Mouse (Mus musculus) limb, embryonic 11.5 days (tissue): ENCODE measurements around the gene Rasgef1b. TPM values are rescaled to one million over a fixed set of nuclear protein-coding genes. Genes with fewer than 3 reads are reported as not detected.

ENCODE experiments used
- ATAC-seq: fragments of 200-750 bp; cut with Nextera tagmentation; 2 replicates; pipeline ENCODE4 v1.8.0; 2017; ENCODE audit warnings: low read depth; ENCODE audit not compliant: insufficient number of reproducible peaks, low FRiP score, low TSS enrichment
- DNase-seq: peaks from one replicate; pipeline ENCODE4 v3.0.0-alpha.2; 2015; ENCODE audit warnings: low spot score
- H3K27ac ChIP-seq: fragments of 300-500 bp; sonication (generic); replicated peaks from 2 replicates; pipeline ENCODE4 v1.5.1; 2014; ENCODE audit warnings: low read depth, mild to moderate bottlenecking, low read length
- H3K27me3 ChIP-seq: fragments of 300-500 bp; sonication (generic); 2 replicates; pipeline ENCODE4 v1.6.1; 2014; ENCODE audit warnings: mild to moderate bottlenecking, low read length, mixed read lengths; ENCODE audit not compliant: control insufficient read depth, insufficient read depth
- H3K36me3 ChIP-seq: fragments of 300-500 bp; sonication (generic); 2 replicates; pipeline ENCODE4 v1.6.1; 2014; ENCODE audit warnings: mild to moderate bottlenecking, low read length, moderate library complexity, mixed read lengths; ENCODE audit not compliant: control insufficient read depth, insufficient read depth
- H3K4me1 ChIP-seq: fragments of 300-500 bp; sonication (generic); 2 replicates; pipeline ENCODE4 v1.6.1; 2014; ENCODE audit warnings: low read length, mixed read lengths; ENCODE audit not compliant: control insufficient read depth, insufficient read depth
- H3K4me2 ChIP-seq: fragments of 300-500 bp; sonication (generic); 2 replicates; pipeline ENCODE4 v1.6.1; 2014; ENCODE audit warnings: low read depth, mild to moderate bottlenecking, moderate library complexity; ENCODE audit not compliant: severe bottlenecking
- H3K4me3 ChIP-seq: fragments of 300-500 bp; sonication (generic); 2 replicates; pipeline ENCODE4 v1.5.1; 2014; ENCODE audit warnings: low read depth, low read length
- H3K9ac ChIP-seq: fragments of 300-500 bp; sonication (generic); 2 replicates; pipeline ENCODE4 v1.6.1; 2014; ENCODE audit warnings: mild to moderate bottlenecking, low read length
- H3K9me3 ChIP-seq: fragments of 300-500 bp; sonication (generic); 2 replicates; pipeline ENCODE4 v1.6.1; 2016; ENCODE audit warnings: low read length; ENCODE audit not compliant: control insufficient read depth
- WGBS: fragments of 180-500 bp; shearing (Covaris S2); extraction: QIAGEN DNeasy Blood & Tissue Kit; methylation state at CpG from one replicate; pipeline ENCODE4 v1.1.7; 2014; 5-methylcytosine and 5-hydroxymethylcytosine counted together
- polyA plus RNA-seq: library from polyadenylated mRNA; unstranded; fragments of >200 nt; fragmentation: Nextera tagmentation; extraction: Ambion mirVana; gene quantifications from 2 replicates; pipeline ENCODE4 v1.2.1, GENCODE M21; 2014

Rasgef1b gene
- polyA plus RNA-seq, 1 experiment from 2014 or later: 59.9 TPM

DNA sequence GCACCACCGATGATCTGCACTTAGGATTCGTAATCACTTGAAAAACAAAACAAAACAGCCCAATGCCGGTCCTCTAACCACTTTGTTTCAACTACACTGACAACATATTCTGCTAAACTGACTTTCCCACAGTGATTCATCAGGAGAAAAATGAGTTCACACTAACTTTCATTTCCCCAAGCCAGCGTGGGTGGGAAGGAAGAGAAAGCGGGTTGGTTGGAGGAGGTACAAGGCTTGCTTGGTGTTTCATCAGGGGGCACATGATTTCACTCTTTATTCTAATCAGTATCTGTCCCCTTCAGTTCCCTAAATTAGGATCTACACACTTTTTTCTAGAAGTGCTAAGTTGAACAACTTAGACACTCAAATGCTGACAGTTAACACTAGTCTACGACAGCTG, 514.5 kb downstream of the Rasgef1b start:
- 92% methylated on average over 6 of the region's 6 CpGs for WGBS
- Histone ChIP-seq H3K4me2 (no peak overlapping the region), H3K27ac (no peak overlapping the region), H3K9me3 (no peaks in the 10 kb centered on the region), H3K4me1 (no peaks in the 10 kb centered on the region), H3K9ac (no peak overlapping the region), H3K36me3 (peaks cover 11% of the 10 kb centered on the region; the same call in 1 of the 2 replicates), H3K4me3 (no peak overlapping the region), H3K27me3 (no peaks in the 10 kb centered on the region)
- DNase-seq (no peak), ATAC-seq (no peak)

DNA sequence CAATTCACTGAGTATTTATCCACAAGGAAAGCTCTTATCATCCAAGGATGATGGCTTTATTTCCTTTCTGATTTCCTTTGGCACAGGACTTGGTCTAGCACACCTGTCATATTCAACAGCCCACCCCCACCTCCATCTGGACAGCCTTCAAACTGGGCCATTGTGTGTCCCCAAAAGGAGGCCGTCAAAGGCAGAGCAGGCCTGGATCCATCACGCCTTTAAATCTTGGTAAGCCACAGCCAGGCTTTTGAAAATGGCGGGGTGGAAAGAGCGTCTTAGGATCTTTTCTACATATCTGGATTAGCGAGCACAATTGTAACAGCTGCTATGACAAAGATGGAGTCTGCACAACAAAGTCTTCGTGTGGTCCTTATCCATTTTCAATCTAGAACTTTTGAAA, 515.7 kb downstream of the Rasgef1b start:
- no peaks in the 10 kb centered on the region for H3K9me3 ChIP-seq

DNA sequence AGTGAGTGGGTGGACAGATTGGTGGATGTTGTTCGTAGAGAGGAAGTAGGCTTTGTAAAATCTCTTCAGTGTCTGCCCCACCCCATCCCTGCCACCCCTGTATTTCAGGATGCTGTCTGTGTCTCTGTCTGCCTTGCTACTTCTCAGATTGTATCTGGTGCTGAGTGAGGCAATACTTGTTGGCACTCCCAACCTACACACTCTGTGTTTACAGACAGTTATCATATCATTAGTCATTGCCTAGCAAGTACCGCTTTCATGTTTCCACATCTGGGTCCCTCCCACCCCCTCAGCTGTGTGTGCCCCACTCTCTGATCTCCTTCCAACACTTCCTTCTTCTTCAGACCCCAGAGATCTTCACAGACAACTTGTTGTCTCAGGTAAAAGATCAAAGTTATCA, 525.4 kb downstream of the Rasgef1b start:
- Histone ChIP-seq H3K9ac (no peak overlapping the region), H3K4me3 (no peak overlapping the region), H3K36me3 (no peaks in the 10 kb centered on the region), H3K27ac (no peak overlapping the region), H3K27me3 (no peaks in the 10 kb centered on the region), H3K9me3 (no peaks in the 10 kb centered on the region), H3K4me1 (no peaks in the 10 kb centered on the region), H3K4me2 (no peak overlapping the region)
- WGBS: 89% methylated on average over 2 of the region's 2 CpGs
- ATAC-seq (no peak), DNase-seq (no peak)

More for the DNA sequence above, 515.7 kb downstream of the Rasgef1b start:
- Histone ChIP-seq H3K4me3 (no peak overlapping the region), H3K27ac (no peak overlapping the region), H3K36me3 (peaks cover 7% of the 10 kb centered on the region; the same call in 1 of the 2 replicates), H3K9ac (no peak overlapping the region), H3K4me2 (no peak overlapping the region), H3K4me1 (no peaks in the 10 kb centered on the region), H3K27me3 (no peaks in the 10 kb centered on the region)
- ATAC-seq (no peak), DNase-seq (no peak)
- WGBS: 88% methylated on average over 6 of the region's 6 CpGs

DNA sequence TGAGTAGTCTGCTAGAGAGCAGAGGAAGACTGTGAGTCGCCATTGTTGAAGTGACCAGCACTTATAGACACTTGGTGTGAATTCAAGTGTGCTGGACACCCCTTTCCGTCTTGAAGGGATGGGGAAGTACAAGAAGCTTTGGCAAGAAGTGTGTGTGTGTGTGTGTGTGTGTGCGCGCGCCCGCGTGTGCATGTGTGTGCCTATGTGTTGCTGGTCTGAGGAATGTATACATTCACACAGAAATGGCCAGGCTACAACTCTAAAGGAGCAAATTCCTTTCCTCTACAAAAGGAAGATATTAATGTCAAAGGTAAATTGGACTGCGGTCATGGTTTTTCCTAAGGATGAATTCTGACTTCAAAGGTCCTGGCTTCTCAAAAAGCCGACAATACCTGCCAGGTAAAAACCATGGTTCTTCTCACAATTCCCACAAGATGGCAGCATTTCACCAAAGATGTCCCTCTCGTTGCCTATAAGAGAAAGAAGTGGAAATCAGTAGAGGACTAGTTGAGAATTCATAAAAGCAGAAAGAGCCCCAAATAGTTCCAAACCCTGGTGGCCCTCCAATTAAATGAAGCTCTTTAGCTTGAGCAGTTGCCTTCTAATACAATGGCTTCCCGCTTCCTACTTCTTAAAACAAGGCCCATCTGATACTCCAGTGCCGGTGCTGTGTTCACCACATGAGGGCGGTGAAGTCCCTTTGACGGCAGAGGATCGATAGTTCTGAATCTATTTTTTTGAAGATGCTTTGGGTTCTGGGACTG, 526.6 kb downstream of the Rasgef1b start:
- no peak overlapping the region for H3K4me3 ChIP-seq
- H3K4me2 ChIP-seq: no peak overlapping the region; the same call in 1 of the 2 replicates
- no peaks in the 10 kb centered on the region for H3K9me3 ChIP-seq
- WGBS: 60% methylated on average over 15 of the region's 15 CpGs
- no peak overlapping the region for H3K9ac ChIP-seq
- 0 out of 2 replicates have a peak, but pooled peaks have one; percentile 35 for ATAC-seq
- peak; percentile 75 for DNase-seq
- no peaks in the 10 kb centered on the region for H3K36me3 ChIP-seq
- H3K27me3 ChIP-seq: no peaks in the 10 kb centered on the region
- H3K4me1 ChIP-seq: no peaks in the 10 kb centered on the region
- H3K27ac ChIP-seq: no peak overlapping the region

DNA sequence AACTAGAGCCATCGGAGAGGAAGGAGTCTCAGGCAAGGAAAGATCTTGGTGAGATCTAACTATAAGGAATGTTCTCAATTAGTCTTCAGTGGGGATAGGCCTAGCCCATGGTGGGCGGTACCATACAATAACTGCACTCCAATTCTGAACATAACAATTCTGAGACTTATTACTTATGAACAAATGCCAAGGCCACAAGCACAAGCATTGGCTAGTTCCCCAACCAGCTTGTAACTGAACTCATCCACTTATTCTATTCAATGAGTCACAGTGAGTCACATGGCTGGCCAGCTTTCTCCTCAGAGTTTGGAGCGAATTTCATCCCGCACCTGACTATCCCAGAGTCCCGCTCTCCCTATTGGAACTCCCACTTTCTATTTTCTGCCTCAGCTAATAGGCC, 533.4 kb downstream of the Rasgef1b start:
- Histone ChIP-seq H3K4me3 (no peak overlapping the region), H3K27ac (no peak overlapping the region), H3K9ac (no peak overlapping the region), H3K4me1 (peaks cover 8% of the 10 kb centered on the region), H3K9me3 (no peaks in the 10 kb centered on the region), H3K36me3 (no peaks in the 10 kb centered on the region), H3K4me2 (no peak overlapping the region), H3K27me3 (no peaks in the 10 kb centered on the region)
- DNase-seq (no peak), ATAC-seq (no peak)
- WGBS: 95% methylated on average over 5 of the region's 5 CpGs

DNA sequence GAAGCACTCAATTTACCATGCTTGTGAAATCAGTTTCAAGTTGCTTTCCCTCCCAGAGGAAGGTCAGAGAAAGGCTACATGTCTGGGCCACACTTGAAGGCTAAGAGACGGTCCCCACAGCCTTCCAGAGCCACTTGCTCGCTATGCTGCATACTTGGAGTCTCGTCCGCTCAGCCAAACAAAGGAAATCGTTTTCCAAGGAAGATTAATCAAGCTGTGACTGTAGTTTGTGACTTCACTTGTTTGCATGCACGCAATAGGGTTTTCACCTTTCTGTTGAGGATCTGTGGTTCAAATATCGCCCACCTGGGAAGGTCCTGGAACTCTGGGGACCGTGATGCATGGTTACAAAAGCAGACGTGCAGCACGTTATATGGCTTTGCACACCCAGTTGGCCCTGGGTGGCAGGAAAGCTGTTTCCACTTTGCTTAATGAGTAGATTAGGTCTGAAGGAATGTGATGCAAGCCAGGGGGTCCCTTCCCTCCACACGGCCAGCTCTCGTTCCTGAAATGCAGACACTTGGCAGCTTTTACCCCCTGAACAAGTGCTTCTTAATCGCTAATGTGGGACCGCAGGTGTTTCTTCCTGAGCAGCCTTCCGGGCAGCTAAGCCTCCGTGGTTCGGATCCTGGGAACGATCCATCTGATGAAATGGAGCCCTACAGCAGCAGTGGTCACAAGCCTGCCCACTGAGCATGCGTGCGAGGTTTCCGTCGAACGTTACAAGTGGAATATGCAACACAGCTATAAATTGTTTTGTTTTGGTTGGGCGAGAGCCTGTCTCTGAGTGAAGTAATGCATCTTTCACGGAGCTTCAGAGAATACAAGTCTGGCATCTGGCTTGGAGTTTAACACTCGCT, 537.7 kb downstream of the Rasgef1b start:
- peak; percentile 69 for DNase-seq
- peaks cover 11% of the 10 kb centered on the region for H3K4me1 ChIP-seq
- H3K9me3 ChIP-seq: no peaks in the 10 kb centered on the region
- ATAC-seq: peak; percentile 76; the same call in 1 of the 2 replicates
- WGBS: 32% methylated on average over 26 of the region's 26 CpGs
- H3K36me3 ChIP-seq: no peaks in the 10 kb centered on the region
- no peak overlapping the region; the same call in 1 of the 2 replicates for H3K9ac ChIP-seq
- H3K4me2 ChIP-seq: no peak overlapping the region; the same call in 1 of the 2 replicates
- no peaks in the 10 kb centered on the region for H3K27me3 ChIP-seq
- no peak overlapping the region for H3K4me3 ChIP-seq
- peak overlapping the region; percentile 15; the same call in 1 of the 2 replicates for H3K27ac ChIP-seq

DNA sequence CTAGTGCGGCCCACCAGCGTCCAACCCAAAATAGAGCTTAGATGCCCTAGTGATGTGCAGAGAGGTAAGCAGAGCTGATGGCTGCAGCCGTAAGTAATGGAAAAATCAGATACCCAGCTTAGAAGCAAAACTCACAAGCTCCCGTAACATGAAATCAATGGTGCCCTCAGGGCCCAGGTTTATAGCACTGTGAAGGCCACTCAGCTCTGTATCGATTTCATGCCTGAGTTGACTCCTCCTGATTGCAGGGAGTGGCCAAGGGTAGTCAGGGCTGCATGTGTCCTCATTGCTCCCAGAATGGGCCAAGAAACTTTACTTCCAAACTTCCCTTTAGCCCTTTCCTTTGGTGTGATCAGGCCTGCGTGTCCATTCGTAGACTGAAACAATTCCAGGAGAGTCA, 545.2 kb downstream of the Rasgef1b start:
- no peak overlapping the region for H3K9ac ChIP-seq
- 79% methylated on average over 7 of the region's 7 CpGs for WGBS
- no peak overlapping the region for H3K4me3 ChIP-seq
- 0 out of 2 replicates have a peak, but pooled peaks cover 2% of the 10 kb centered on the region for H3K9me3 ChIP-seq
- H3K27ac ChIP-seq: no peak overlapping the region
- DNase-seq: no peak
- no peak for ATAC-seq
- H3K4me2 ChIP-seq: no peak overlapping the region
- H3K4me1 ChIP-seq: no peaks in the 10 kb centered on the region
- H3K27me3 ChIP-seq: no peaks in the 10 kb centered on the region
- no peaks in the 10 kb centered on the region for H3K36me3 ChIP-seq

DNA sequence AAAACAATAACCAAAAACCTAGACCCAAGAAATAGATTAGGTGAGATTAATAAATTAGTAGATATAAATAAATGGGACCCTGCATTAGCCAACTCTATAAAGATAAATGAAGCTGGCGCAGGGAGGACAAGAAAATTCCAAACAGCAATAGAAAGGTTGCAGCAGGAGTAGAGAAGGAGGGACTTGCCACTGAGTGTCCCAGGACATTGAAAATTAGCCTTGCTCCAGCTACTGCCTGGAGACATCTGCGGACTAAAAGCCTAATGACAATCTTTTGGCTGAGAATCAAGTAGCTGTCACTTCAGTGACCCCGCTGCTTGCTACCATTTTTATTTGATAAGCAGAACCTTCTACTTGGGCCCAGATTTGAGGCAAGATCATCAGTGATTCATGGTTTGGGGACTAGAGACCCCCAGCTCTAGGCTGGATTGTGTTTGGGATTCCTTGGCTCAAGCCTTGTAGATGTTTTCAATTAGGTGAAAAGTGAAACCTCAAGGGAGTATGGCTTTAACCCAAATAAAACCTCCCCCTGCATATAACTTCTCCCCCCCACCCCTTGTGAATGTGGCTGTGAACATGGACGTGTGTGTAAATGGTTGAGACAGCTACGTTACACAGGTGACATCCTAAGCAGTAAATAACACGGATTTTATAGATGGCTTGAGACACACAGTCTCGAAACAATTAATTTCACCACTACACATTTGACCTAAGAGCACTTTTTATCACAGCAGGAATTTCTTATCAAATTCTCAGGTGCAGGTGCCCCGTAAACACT, 554.1 kb downstream of the Rasgef1b start:
- Histone ChIP-seq H3K36me3 (no peaks in the 10 kb centered on the region), H3K27ac (no peak overlapping the region), H3K4me3 (no peak overlapping the region), H3K27me3 (no peaks in the 10 kb centered on the region), H3K9ac (no peak overlapping the region), H3K4me2 (no peak overlapping the region), H3K4me1 (peaks cover 6% of the 10 kb centered on the region; the same call in 1 of the 2 replicates), H3K9me3 (no peaks in the 10 kb centered on the region)
- DNase-seq (no peak), ATAC-seq (peak; percentile 71; the same call in 1 of the 2 replicates)
- WGBS: 37% methylated on average over 8 of the region's 8 CpGs
